Mouse (Mus musculus): ENCODE data around the gene Washc3. TPM values are rescaled to one million over a fixed set of nuclear protein-coding genes. Genes with fewer than 3 reads are reported as not detected.

Washc3 gene
- total RNA-seq, 4 experiments from 2014 or later, result 51.0 to 61.8 (median 56.9) TPM

GRCm38 (mm10) chr10:88260309-88260708, 59.4 kb downstream of the Washc3 start:
- no peak for DNase-seq

- no peak for DNase-seq
Measured at GRCm38 (mm10) chr10:88261186-88261585, 60.3 kb downstream of the Washc3 start.

GRCm38 (mm10) chr10:88263383-88263782, 62.5 kb downstream of the Washc3 start:
- no peak for DNase-seq

GRCm38 (mm10) chr10:88274045-88274444, 73.2 kb downstream of the Washc3 start:
- no peak for DNase-seq

- DNase-seq, result no peak
Measured at GRCm38 (mm10) chr10:88281699-88282098, 80.8 kb downstream of the Washc3 start.

GRCm38 (mm10) chr10:88284343-88284990, 83.6 kb downstream of the Washc3 start:
- no peak for DNase-seq

- no peak for DNase-seq
Measured at GRCm38 (mm10) chr10:88287261-88287660, 86.4 kb downstream of the Washc3 start.

- peak; percentile 47 for DNase-seq
Measured at GRCm38 (mm10) chr10:88288061-88288460, 87.2 kb downstream of the Washc3 start.

GRCm38 (mm10) chr10:88295091-88295490, 94.2 kb downstream of the Washc3 start:
- DNase-seq, result no peak

Other genes starting within 250 kb of the Washc3 start
- not detected for gene Pmch, start 110.0 kb upstream of the Washc3 start, total RNA-seq (2022)
- 1 to 10 TPM in 2 of 4 experiments, under 1 TPM in 2; 0.56 to 1.5 (median 0.86) TPM for gene Parpbp, start 54.2 kb upstream of the Washc3 start, total RNA-seq (2022)
- gene Nup37, start 54.1 kb upstream of the Washc3 start, total RNA-seq (2022), result 10 to 100 TPM; 10.3 to 13.7 (median 10.7) TPM
- gene Dram1, start 178.0 kb downstream of the Washc3 start, total RNA-seq (2022), result 10 to 100 TPM in 2 of 4 experiments, 1 to 10 TPM in 2; 9.3 to 26.6 (median 12.7) TPM
- gene Gnptab, start 178.0 kb downstream of the Washc3 start, total RNA-seq (2022), result 10 to 100 TPM; 29.6 to 40.1 (median 34.0) TPM

Data from adrenal gland, adult 8-10 months (tissue).